Mouse (Mus musculus) cortical plate, adult 2 months (tissue): ENCODE measurements around the gene Taldo1.

ENCODE experiments used
- CTCF ChIP-seq: fragments of 200-500 bp; IDR thresholded peaks from 2 replicates; pipeline ENCODE4 v1.5.1; 2011; ENCODE audit warnings: mild to moderate bottlenecking, control low read depth, low read length; ENCODE audit not compliant: insufficient read depth; ENCODE audit errors: extremely low read depth
- POLR2A ChIP-seq: fragments of 200-500 bp; IDR thresholded peaks from 2 replicates; pipeline ENCODE4 v1.6.1; 2011; ENCODE audit warnings: mild to moderate bottlenecking, low read length, control low read depth; ENCODE audit not compliant: insufficient read depth; ENCODE audit errors: extremely low read depth

DNA sequence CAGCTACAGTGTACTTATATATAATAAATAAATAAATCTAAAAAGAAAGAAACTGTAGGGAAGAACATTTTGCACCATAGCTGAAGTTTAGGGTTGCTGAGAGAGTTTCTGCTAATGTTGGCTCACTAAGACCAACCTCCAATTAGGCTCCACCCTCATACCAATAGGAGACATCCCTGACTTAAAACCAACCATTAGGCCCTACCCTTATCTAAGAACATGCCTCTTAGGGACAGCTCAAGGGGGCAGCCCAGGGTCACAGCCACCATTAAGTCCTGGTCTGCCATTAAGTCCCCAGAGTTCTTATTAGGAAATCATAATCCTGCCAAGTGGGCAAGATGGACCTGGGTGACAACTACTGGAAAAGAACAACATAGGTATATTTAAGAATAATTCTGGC lies 17.6 kb upstream of the Taldo1 start:
- TF ChIP-seq CTCF (no peak), POLR2A (no peak)
